ENCODE assay signal across 13 mouse cellular contexts in genomic region chr9:106411091-106411594, GRCm38 (mm10). TPM values are rescaled to one million over a fixed set of nuclear protein-coding genes. Genes with fewer than 3 reads are reported as not detected.
DNase-seq lines count a peak whose midpoint lies in the region; ATAC-seq and TF ChIP-seq lines count a peak whose summit lies in the region.
"Had no signal": no experiment of that assay in that cellular context is flagged by ENCODE, and none has a peak within 500 bp of the region (broad histone marks: within the 10 kb centered on the region; RNA-seq: fewer than 3 reads in every experiment).

No protein-coding gene starts in this region.

- H3K9ac ChIP-seq in hindbrain, embryonic 12.5 days, result no peak overlapping the region

- 83% methylated on average over 9 of the region's 9 CpGs for WGBS in midbrain, embryonic 10.5 days
- WGBS in hindbrain, embryonic 12.5 days, result 80% methylated on average over 9 of the region's 9 CpGs

- H3K4me3 ChIP-seq in myocyte, result no peak overlapping the region
- no peak overlapping the region for H3K4me3 ChIP-seq in midbrain, embryonic 10.5 days
- H3K4me3 ChIP-seq in hindbrain, embryonic 12.5 days, result no peak overlapping the region
- H3K4me3 ChIP-seq: hindbrain, embryonic 10.5 days had no signal

- intact Hi-C loops in left cerebral cortex, postnatal 36 days (cut with DNase I), result no loop called here

- ATAC-seq in frontal cortex, adult (ENCODE audit: low TSS enrichment), result peak; percentile 53
- no peak for ATAC-seq in hindbrain, embryonic 12.5 days (ENCODE audit: low FRiP score)

- no peak overlapping the region for H3ac ChIP-seq in myocyte (ENCODE audit: control insufficient read depth, insufficient read length)

- no peaks in the 10 kb centered on the region for H3K79me2 ChIP-seq in myocyte (ENCODE audit: control insufficient read depth, insufficient read depth)

- H3K27ac ChIP-seq in midbrain, embryonic 10.5 days (replicated peaks), result no peak overlapping the region
- no peak overlapping the region for H3K27ac ChIP-seq in hindbrain, embryonic 12.5 days
- H3K27ac ChIP-seq: hindbrain, embryonic 10.5 days had no signal

- H3K4me2 ChIP-seq in myocyte (ENCODE audit: low read depth), result no peak overlapping the region
- no peak overlapping the region for H3K4me2 ChIP-seq in hindbrain, embryonic 12.5 days (replicated peaks)

- DNase-seq in frontal cortex, postnatal 25 days (ENCODE audit: low spot score in 2 of 2), result no peak
- peak; percentile 50 for DNase-seq in 416B (ENCODE audit: low read depth)
- peak; percentile 71 for DNase-seq in left cerebral cortex, postnatal 36 days (ENCODE audit: low spot score in 2 of 2)
- no peak for DNase-seq in midbrain, embryonic 10.5 days (ENCODE audit: low spot score)
- DNase-seq in c-Kit-positive CD71-positive TER-119-positive erythroid progenitor cells, embryonic 14.5 days (ENCODE audit: low spot score), result no peak
- DNase-seq: cerebellum, adult 9-10 months; kidney, adult 8-10 months; lung, postnatal 10 days; thymus, adult 2 months had no signal

- H3K36me3 ChIP-seq in myocyte (ENCODE audit: control insufficient read depth, insufficient read depth), result no peaks in the 10 kb centered on the region
- H3K36me3 ChIP-seq in midbrain, embryonic 10.5 days, result no peaks in the 10 kb centered on the region
- no peaks in the 10 kb centered on the region for H3K36me3 ChIP-seq in hindbrain, embryonic 12.5 days
- H3K36me3 ChIP-seq: hindbrain, embryonic 10.5 days had no signal

- TF ChIP-seq POLR2A in myocyte (IDR thresholded peaks at IDR 0.05; ENCODE audit: insufficient read length, low read depth), result no peak

- H3K9me3 ChIP-seq in midbrain, embryonic 10.5 days (replicated peaks), result 0 out of 2 replicates have a peak, but pooled peaks cover 3% of the 10 kb centered on the region
- no peaks in the 10 kb centered on the region for H3K9me3 ChIP-seq in hindbrain, embryonic 12.5 days (replicated peaks)

- H3K4me1 ChIP-seq in midbrain, embryonic 10.5 days, result peaks cover 11% of the 10 kb centered on the region
- 0 out of 2 replicates have a peak, but pooled peaks cover 4% of the 10 kb centered on the region for H3K4me1 ChIP-seq in hindbrain, embryonic 12.5 days

- no peaks in the 10 kb centered on the region for H3K27me3 ChIP-seq in myocyte (ENCODE audit: control insufficient read depth, insufficient read depth, insufficient read length)
- no peaks in the 10 kb centered on the region for H3K27me3 ChIP-seq in midbrain, embryonic 10.5 days (ENCODE audit: low read depth, poor library complexity, severe bottlenecking)
- no peaks in the 10 kb centered on the region for H3K27me3 ChIP-seq in hindbrain, embryonic 12.5 days

TF ChIP-seq in myocyte, 11 proteins besides CTCF, POLR2A, EP300 and RAD21:
- TF ChIP-seq MYOD1 (IDR thresholded peaks at IDR 0.05; ENCODE audit: control insufficient read depth in 1 of 3, insufficient read length in 2 of 3, low read depth in 2 of 3), result peak in 2 of 3 experiments; percentile 26 to 63
- no peak for TF ChIP-seq MAX (IDR thresholded peaks at IDR 0.05; ENCODE audit: low read depth)
- peak in 1 of 3 experiments; percentile 52 for TF ChIP-seq MYOG (IDR thresholded peaks at IDR 0.05; ENCODE audit: control insufficient read depth in 1 of 3, insufficient read depth in 1 of 3, insufficient read length in 2 of 3, low read depth in 2 of 3)

RNA-seq across cellular contexts. Expression of gene Rpl29, which starts 18.1 kb away (rescaled TPM):
- 100 to 1,000 TPM; 278 to 331 TPM for total RNA-seq in left cerebral cortex, postnatal 36 days (2021)
- 45.1 TPM for polyA plus RNA-seq in myocyte (2012; fragmentation: generic; extraction: Trizol)
- polyA plus RNA-seq in midbrain, embryonic 10.5 days (2016; fragmentation: Nextera tagmentation; extraction: Ambion mirVana), result 872 and 1,015 TPM in 2 replicates
- polyA plus RNA-seq in hindbrain, embryonic 12.5 days (2016; fragmentation: Nextera tagmentation; extraction: Ambion mirVana), result 629 and 723 TPM in 2 replicates

RNA-seq across cellular contexts. Expression of gene Acy1, which starts 27.0 kb away (rescaled TPM):
- 10 to 100 TPM; 15.4 to 16.0 TPM for total RNA-seq in left cerebral cortex, postnatal 36 days (2021)
- polyA plus RNA-seq in myocyte (2012; fragmentation: generic; extraction: Trizol), result 18.1 TPM
- 39.3 and 42.6 TPM in 2 replicates for polyA plus RNA-seq in midbrain, embryonic 10.5 days (2016; fragmentation: Nextera tagmentation; extraction: Ambion mirVana)
- 29.0 and 30.7 TPM in 2 replicates for polyA plus RNA-seq in hindbrain, embryonic 12.5 days (2016; fragmentation: Nextera tagmentation; extraction: Ambion mirVana)

RNA-seq across cellular contexts. Expression of gene Abhd14b, which starts 36.1 kb away (rescaled TPM):
- total RNA-seq in left cerebral cortex, postnatal 36 days (2021), result 10 to 100 TPM in 1 of 2 experiments, 1 to 10 TPM in 1; 8.8 to 11.4 TPM
- polyA plus RNA-seq in myocyte (2012; fragmentation: generic; extraction: Trizol), result 4.2 TPM
- 5.2 TPM in 2 replicates for polyA plus RNA-seq in midbrain, embryonic 10.5 days (2016; fragmentation: Nextera tagmentation; extraction: Ambion mirVana)
- 7.6 and 8.5 TPM in 2 replicates for polyA plus RNA-seq in hindbrain, embryonic 12.5 days (2016; fragmentation: Nextera tagmentation; extraction: Ambion mirVana)

RNA-seq across cellular contexts. Expression of gene Abhd14a, which starts 36.3 kb away (rescaled TPM):
- 10 to 100 TPM; 36.8 to 38.3 TPM for total RNA-seq in left cerebral cortex, postnatal 36 days (2021)
- 19.2 TPM for polyA plus RNA-seq in myocyte (2012; fragmentation: generic; extraction: Trizol)
- polyA plus RNA-seq in midbrain, embryonic 10.5 days (2016; fragmentation: Nextera tagmentation; extraction: Ambion mirVana), result 37.7 TPM in 2 replicates
- polyA plus RNA-seq in hindbrain, embryonic 12.5 days (2016; fragmentation: Nextera tagmentation; extraction: Ambion mirVana), result 37.5 and 39.7 TPM in 2 replicates

RNA-seq across cellular contexts. Expression of gene Pcbp4, which starts 41.9 kb away (rescaled TPM):
- total RNA-seq in left cerebral cortex, postnatal 36 days (2021), result 100 to 1,000 TPM; 181 to 197 TPM
- 274 TPM for polyA plus RNA-seq in myocyte (2012; fragmentation: generic; extraction: Trizol)
- 385 and 386 TPM in 2 replicates for polyA plus RNA-seq in midbrain, embryonic 10.5 days (2016; fragmentation: Nextera tagmentation; extraction: Ambion mirVana)
- polyA plus RNA-seq in hindbrain, embryonic 12.5 days (2016; fragmentation: Nextera tagmentation; extraction: Ambion mirVana), result 308 and 309 TPM in 2 replicates

Comparison
In these comparisons a context has a peak if more than half of its experiments do, and no peak if none do; other contexts are left out.
1. DNase-seq: peak in 416B (single experiment) and left cerebral cortex, postnatal 36 days (2 of 2); none in frontal cortex, postnatal 25 days (0 of 2), midbrain, embryonic 10.5 days (single experiment) and c-Kit-positive CD71-positive TER-119-positive erythroid progenitor cells, embryonic 14.5 days (single experiment).
2. RNA of gene Rpl29, which starts 18.1 kb away (polyA plus RNA-seq): 872 to 1,015 TPM in midbrain, embryonic 10.5 days and 629 to 723 TPM in hindbrain, embryonic 12.5 days; 45.1 TPM in myocyte (single experiment); every median in the first group is over 10 times any median in the second.